Mouse (Mus musculus): Measurements from ENCODE around the gene Nln.

Gene Nln

GRCm38 (mm10) chr13:104109288-104109815 lies at the start of gene Nln, which contains the start of gene Sgtb:
Nln (minus strand) TSS chr13:104109614.
Sgtb (plus strand) TSS chr13:104109741.
- ChIA-PET POLR2A (interaction anchor here in 3 of 4 experiments (0.6 to 5.3 kb wide), 10 partner anchors 9 to 1014 kb away, joined by 3 to 37 read pairs (median 4); partner anchors contain the start of genes Cenpk (in 1 of the 3), Ppwd1 (in 1 of the 3) and Trappc13 (in 1 of the 3)), CTCF (no interaction called here)

DNA sequence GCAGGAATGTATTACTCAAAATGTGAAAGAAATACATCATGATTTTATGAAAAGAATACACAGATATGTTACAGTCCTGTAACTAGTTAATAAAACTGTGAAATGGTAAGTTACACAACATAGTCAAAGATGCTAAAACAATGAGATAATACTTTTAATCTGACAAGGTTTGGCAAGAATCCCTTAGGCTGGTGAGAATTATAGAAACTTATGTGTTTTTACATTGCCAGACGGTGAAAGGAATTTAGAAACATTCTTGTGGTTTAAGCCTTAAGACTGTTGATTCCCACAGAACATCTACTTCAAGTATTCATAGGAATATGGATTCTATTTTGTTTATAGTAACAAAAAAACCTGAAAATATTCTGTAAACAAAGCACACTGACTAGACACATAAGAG lies 46.3 kb upstream of the Nln start:
- ChIA-PET CTCF (no interaction called here), POLR2A (interaction anchor here in 3 of 4 experiments (0.5 to 1.2 kb wide), 4 partner anchors 15 to 227 kb away, joined by 3 read pairs; no protein-coding TSS in a partner anchor)

GRCm38 (mm10) chr13:104155106-104155505 lies 45.7 kb upstream of the Nln start:
- CTCF ChIA-PET: no interaction called here
- POLR2A ChIA-PET: interaction anchor here in 1 of 4 experiments (0.7 to 1.1 kb wide), 2 partner anchors 9 to 10 kb away, joined by 3 read pairs; no protein-coding TSS in a partner anchor

- CTCF ChIA-PET: interaction anchor here in 1 of 4 experiments (0.5 kb wide), 1 partner anchor 64 kb away, joined by 4 read pairs; no protein-coding TSS in a partner anchor
These were observed 44.8 kb upstream of the Nln start for GRCm38 (mm10) chr13:104154180-104154579.

GRCm38 (mm10) chr13:104145646-104146045 lies 36.2 kb upstream of the Nln start:
- ChIA-PET POLR2A (interaction anchor here in 2 of 4 experiments (1.3 to 1.7 kb wide), 2 partner anchors 26 to 33 kb away, joined by 3 read pairs; partner anchors contain the start of genes Trappc13 (in 1 of the 2) and Trim23 (in 1 of the 2)), CTCF (no interaction called here)

More at GRCm38 (mm10) chr13:104154180-104154579, 44.8 kb upstream of the Nln start:
- POLR2A ChIA-PET: interaction anchor here in 1 of 4 experiments (0.7 to 1.8 kb wide), 4 partner anchors 10 to 24 kb away, joined by 3 to 8 read pairs (median 3); partner anchors contain the start of genes Trappc13 and Trim23

DNA sequence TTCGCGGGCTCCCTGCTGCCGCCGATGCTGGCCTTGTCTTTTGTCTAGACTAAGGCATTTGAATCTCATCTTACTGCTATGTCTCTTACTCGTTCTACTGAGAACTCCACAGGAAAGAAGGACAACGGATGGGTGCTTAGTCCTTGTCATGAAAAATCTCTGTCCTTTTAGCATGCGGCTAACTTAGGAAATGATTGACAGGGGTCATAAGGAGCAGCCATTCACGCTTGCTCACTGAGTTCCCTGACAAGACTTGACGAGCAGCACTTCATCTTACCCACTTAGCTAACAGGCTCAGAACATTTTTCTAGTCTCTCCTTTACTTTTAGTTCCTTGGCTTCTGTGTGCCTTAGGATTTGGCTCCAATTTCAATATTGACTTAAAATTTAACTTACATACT lies 35.5 kb upstream of the Nln start:
- POLR2A ChIA-PET: interaction anchor here in 2 of 4 experiments (1.1 to 1.7 kb wide), 7 partner anchors 9 to 84 kb away, joined by 3 to 4 read pairs (median 3); partner anchors contain the start of genes Cenpk (in 1 of the 2), Ppwd1 (in 1 of the 2), Trappc13 (in 1 of the 2) and Trim23 (in 1 of the 2)

DNA sequence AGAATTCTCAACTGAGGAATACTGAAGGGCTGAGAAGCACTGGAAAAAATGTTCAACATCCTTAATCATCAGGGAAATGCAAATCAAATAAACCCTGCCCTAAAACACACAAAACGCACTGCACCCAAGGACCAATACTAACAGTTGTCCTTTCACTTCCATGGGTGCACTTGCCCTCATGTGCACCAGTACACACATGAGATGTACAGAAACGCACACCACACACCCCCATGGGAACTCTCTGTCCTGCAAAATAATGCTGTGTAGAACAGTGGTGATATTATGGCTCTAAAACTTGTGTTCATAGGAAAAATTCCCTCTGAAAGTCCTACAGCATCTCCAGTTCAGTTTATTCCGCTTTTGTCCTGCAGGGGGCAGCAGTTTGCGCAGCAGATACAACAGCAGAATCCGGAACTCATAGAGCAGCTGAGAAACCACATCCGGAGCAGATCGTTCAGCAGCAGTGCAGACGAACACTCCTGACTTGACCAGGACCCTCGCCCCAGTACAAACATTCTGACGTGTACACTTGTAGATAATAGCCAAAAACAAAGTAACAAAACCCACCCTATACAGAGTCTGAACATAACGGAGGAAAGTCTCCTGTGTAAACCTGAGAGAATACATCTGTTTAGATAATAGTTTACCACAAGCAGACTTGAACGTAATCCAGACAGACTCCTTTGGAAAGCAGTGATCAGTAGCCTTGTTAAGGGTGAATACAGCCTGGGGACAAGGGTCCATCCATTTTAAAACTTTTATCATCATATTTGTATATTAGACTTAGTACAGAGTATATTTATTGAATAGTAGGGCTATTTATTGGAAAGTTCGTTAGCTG lies 30.2 kb upstream of the Nln start:
- POLR2A ChIA-PET: interaction anchor here in 2 of 4 experiments (0.8 to 3.0 kb wide), 8 partner anchors 8 to 33 kb away, joined by 3 to 8 read pairs (median 3); no protein-coding TSS in a partner anchor
- CTCF ChIA-PET: interaction anchor here in 2 of 4 experiments (0.6 to 1.2 kb wide), 10 partner anchors 8 to 636 kb away, joined by 3 to 6 read pairs (median 4); no protein-coding TSS in a partner anchor

More for the DNA sequence above, 35.5 kb upstream of the Nln start:
- CTCF ChIA-PET: no interaction called here

DNA sequence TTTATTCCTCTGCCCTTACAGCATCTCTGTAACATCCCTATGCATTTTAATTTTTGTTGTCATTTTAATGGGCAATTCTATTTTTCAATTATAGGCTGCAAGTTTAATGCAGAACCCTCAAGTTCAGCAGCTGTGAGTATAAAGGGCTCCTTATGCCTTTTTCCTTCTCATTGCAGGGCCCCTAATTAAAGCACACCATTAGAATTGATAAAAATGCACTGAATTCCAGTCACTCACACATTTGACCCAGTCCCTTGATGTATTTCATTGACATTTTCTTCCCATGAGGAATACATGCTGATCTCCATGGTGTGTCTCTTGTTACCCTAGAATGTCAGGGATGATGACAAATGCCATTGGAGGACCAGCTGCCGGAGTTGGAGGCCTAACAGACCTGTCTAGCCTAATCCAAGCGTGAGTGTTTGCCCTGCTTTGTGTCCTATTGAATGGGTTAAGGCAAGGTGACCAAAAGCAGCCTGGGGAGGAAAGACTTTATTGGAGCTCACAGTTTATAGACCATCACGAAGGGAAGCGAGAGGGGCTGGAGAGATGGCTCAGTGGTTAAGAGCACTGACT lies 25.2 kb upstream of the Nln start:
- POLR2A ChIA-PET: interaction anchor here in 1 of 4 experiments (1.8 kb wide), 1 partner anchor 9 kb away, joined by 5 read pairs; no protein-coding TSS in a partner anchor
- CTCF ChIA-PET: no interaction called here

- ChIA-PET CTCF (no interaction called here), POLR2A (interaction anchor here in 1 of 4 experiments (1.1 kb wide), 1 partner anchor 8 kb away, joined by 3 read pairs; no protein-coding TSS in a partner anchor)
These were observed 23.1 kb upstream of the Nln start for GRCm38 (mm10) chr13:104132561-104132960.

GRCm38 (mm10) chr13:104123662-104124381 lies 14.4 kb upstream of the Nln start:
- ChIA-PET CTCF (interaction anchor here in 1 of 4 experiments (1.3 kb wide), 1 partner anchor 16 kb away, joined by 5 read pairs; no protein-coding TSS in a partner anchor), POLR2A (interaction anchor here in 3 of 4 experiments (0.9 to 2.5 kb wide), 4 partner anchors 13 to 350 kb away, joined by 3 to 12 read pairs (median 7); partner anchors contain the start of gene Srek1 (in 1 of the 3))

DNA sequence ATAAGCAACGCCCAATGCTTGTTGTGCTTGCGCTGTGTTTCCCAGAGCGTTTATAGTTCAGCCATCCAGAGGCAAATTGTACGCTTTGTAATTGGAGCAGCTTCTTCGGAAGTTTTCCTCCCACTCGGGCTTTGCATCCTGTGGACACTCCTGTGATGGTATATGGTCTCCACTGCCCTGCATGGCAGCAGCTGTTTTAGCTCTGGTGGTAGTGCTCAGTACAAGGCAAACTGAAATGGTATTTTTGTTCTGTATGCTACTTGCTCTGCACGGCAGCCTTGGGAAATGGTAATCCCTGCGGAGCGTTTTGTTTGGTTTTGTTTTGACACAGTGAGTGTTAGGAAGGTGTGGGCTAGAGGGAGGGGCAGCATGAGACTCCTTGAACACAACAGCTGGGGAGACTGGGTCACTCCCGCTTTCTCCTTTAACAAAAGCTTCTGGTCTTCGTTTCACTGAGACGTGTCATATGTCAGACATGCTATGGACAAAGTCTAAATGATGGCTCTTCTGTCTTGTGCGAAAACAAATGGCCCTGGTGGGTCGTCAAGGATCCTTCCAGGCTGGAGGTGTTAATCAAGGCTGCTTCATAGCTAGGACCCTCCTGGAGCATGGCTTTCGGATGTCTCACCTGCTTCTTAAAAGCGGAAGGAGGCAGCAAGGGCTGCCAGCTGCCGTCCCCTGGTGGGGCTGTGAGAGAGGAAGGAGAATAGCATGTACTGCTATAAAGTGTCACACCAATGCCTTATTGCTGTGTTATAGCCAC lies 12.8 kb upstream of the Nln start:
- ChIA-PET CTCF (interaction anchor here in 2 of 4 experiments (0.5 to 0.9 kb wide), 2 partner anchors 17 to 380 kb away, joined by 4 to 11 read pairs; no protein-coding TSS in a partner anchor), POLR2A (interaction anchor here in 3 of 4 experiments (0.6 to 2.5 kb wide), 8 partner anchors 11 to 487 kb away, joined by 3 to 12 read pairs (median 4); no protein-coding TSS in a partner anchor)

DNA sequence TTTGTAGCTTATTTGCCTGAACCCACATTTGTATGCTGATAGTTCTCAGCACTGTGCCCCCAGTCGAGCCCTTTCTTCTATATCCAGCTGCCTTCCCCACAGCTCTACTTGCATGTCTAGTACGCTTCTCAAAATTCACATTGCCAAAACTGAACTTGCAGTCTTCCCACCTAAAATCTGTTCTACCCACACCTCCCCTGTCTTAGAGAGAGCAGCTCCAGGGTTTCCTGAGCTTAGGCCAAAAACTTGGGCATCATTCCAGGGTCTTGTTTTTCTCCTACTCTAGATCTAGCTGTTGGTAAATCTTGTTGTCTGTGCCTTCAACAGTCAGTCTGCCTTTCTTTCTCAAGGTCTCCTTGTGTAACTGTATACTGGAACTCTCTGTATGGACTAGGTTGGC lies 5.4 kb upstream of the Nln start:
- CTCF ChIA-PET: no interaction called here
- POLR2A ChIA-PET: no interaction called here

GRCm38 (mm10) chr13:104113782-104114181 lies 4.4 kb upstream of the Nln start:
- CTCF ChIA-PET: interaction anchor here in 1 of 4 experiments (0.6 to 0.7 kb wide), 2 partner anchors 18 to 88 kb away, joined by 4 to 6 read pairs; no protein-coding TSS in a partner anchor
- POLR2A ChIA-PET: interaction anchor here in 1 of 4 experiments (0.6 kb wide), 1 partner anchor 340 kb away, joined by 4 read pairs; no protein-coding TSS in a partner anchor

- POLR2A ChIA-PET: no interaction called here
- CTCF ChIA-PET: no interaction called here
These were observed 3.0 kb upstream of the Nln start for GRCm38 (mm10) chr13:104112266-104112900.

- POLR2A ChIA-PET: interaction anchor here in 3 of 4 experiments (0.6 to 5.3 kb wide), 20 partner anchors 8 to 340 kb away, joined by 3 to 37 read pairs (median 4); partner anchors contain the start of genes Cenpk (in 1 of the 3), Erbin (in 1 of the 3), Ppwd1 (in 1 of the 3) and Srek1 (in 1 of the 3)
- CTCF ChIA-PET: interaction anchor here in 1 of 4 experiments (0.9 kb wide), 1 partner anchor 8 kb away, joined by 3 read pairs; no protein-coding TSS in a partner anchor
These were observed 1.1 kb upstream of the Nln start for GRCm38 (mm10) chr13:104110526-104110925.
